Mouse (Mus musculus) layer of hippocampus, adult 9-11 months (tissue): ENCODE measurements around the gene Myo6.

ENCODE experiments used
- DNase-seq: peaks from one replicate; pipeline ENCODE4 v3.0.0; 2022

Gene Myo6

DNA sequence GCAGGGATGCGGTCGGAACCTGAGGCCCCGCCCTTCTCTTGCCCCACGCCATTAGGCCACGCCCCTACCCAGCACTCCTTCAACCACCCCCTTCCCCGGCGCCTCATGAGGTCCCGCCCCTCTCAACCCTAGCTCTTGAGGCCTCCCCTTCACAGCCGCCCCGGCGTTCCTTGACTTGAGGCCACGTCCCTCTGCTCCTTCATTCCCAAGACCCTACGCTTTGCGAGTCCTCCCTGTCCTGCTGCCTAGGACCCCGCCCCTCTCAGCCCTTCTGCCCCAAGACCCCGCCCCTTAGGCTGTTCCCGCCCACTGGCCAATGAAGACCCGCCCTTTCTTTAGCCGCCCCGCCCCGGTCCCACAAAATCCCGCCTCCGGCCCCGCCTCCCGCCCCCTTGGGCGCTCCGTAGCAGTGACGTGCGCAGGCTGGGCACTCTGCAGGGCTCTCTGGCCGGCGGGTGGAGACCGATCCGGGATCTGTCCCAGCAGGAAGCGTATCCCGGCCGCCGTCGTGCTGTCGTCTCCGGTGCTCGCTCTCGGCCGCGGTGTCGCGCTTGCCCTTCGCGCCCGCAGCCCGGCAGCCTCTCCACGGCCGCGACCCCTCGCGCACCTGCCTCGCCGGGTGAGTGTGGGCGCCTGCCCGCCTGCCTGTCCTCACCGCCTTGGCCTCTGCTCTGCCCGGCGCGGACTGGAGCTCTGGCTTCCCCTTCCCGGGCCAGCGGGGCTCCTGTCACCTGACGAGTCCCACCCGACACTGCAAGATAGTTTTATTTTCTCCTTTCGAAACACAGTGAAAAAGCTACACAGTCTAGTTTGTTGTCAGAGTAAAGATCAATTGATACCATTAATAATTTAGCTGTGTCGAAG lies at the start of gene Myo6:
Gene Myo6 (plus strand): TSS at position 421 of the 864 bp plus-strand sequence.
- peak; percentile 92 for DNase-seq

DNA sequence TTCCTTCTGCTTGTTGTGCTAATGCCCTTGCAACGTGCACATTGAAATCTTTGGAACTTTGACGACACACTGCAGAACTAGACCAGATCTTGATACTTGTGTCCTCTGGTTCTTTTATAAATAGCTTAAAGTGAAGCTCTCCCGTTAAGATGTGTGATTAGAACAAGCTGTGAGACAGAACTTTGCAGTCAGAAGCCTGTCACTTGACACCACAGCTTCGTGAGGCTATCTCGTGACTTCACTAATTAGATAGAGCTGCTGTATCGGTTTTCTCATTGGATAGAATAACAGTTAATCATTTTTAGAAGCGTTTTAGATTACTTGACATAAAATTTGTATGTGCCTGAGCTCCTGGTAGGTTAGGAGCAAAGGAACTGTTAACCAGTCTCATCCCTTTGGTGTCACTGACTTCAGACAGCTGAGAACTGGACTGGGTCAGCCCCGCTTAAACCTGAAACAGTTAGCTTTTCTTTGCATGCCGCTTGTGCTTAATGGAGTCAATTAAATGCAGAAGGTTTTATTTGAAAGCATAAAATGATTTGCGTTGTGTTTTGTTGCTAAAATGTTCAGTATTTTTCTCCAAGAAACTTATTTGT lies 18.7 kb upstream of the Myo6 start:
- DNase-seq, result no peak

DNA sequence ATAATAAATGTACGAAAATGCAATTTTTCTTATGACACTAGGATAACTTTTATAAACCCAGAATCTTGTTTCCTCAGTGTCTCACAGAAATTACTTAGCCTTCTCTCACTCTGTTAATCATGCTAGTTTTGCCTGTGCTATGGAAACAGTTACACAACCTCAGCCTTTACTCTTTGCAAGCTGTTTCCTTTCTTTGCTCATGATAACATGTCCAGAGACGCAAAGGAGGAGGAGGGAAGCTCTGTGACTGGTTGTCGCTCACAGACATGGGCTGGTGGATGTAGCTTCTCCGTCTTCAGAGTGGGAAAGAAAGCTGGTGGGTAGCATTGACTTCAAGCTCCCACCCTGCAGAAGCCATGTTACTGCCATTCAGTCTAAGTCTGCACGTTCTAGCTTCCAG lies 15.2 kb upstream of the Myo6 start:
- DNase-seq, result no peak

DNA sequence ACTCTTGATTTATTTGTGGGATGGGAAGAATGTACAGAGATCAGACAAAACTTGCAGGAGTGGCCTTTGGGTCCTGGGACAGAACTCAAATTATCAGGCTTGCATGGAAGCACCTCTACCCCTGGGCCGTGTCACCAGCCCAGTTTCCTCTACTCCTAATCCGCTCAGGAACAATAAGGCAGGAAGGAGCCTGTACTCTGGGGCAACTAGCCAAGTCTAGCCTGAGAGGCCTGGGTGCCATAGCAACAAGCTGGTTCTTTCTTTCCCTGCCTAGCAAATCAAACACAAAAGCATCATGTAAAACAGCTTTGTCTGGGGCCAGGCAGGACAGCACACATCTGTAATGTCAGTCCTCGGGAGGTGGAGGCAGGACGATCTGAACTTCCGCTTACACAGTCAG lies 9.6 kb upstream of the Myo6 start:
- DNase-seq, result peak; percentile 74

DNA sequence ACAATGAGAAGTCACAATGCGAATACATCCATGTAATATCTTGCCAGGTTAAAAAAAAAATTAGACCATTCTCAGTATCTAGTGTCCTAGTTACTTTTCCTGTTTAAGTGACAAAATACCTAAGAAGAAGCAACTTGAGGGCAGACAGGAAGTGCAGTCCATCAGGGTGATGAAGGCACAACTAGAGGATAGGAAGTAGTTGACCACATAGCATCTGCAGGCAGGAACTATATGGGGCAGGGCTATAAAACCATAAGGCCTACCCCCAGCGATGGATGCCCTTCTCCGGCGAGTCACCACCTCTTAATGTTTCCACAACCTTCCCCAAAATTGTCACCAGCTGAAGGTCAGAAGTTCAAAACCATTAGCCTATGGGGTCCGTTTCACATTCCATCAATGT lies 8.1 kb upstream of the Myo6 start:
- DNase-seq, result no peak

DNA sequence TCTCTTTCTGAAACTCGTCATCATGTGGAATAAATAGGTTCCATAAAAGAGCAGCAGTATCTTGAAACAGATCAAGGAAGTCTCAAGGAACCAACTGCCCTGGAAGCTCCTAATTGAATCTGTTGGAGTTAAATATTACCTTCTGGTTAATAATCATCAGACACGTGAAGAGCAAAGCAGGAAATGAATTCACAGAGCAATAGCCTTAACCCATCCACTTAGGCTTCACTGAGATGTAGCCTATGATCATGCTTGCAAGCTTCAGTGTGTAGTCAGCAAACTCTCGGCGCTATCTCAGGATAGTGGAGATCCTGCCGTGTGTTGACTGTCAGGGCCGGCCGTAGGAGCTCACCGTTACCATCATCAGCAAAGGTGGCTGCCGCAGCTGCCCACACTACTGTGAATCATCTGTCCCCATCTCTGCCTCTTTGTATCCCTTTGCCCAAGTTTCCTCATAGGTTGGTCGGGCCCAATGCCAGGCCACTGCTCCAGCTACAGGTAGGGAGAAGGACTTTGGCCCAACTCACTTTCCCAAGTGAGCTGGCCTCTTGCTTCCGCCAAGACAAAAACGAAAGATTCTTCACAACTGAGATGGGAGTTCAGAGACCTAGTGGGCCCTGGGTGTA lies 6.9 kb upstream of the Myo6 start:
- no peak for DNase-seq

DNA sequence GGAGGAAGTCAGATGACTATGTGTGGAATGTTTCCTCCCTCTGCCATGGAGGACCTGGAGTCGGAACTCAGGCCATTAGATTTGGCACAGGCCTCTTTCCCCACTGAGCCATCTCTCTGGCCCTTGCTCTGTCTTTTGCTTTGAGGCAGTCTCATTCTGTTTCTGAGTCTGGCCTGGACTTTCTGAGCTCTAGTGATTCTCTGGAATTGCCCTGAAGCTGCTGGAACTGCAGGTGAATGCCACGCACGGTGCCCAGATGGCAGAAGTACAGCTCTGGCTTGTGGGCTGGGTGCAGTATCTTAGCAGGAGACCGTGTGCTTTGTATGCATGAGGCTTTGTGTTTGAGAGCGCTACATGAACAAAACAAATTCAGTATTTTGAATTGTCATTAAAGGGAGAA lies 5.9 kb upstream of the Myo6 start:
- no peak for DNase-seq

DNA sequence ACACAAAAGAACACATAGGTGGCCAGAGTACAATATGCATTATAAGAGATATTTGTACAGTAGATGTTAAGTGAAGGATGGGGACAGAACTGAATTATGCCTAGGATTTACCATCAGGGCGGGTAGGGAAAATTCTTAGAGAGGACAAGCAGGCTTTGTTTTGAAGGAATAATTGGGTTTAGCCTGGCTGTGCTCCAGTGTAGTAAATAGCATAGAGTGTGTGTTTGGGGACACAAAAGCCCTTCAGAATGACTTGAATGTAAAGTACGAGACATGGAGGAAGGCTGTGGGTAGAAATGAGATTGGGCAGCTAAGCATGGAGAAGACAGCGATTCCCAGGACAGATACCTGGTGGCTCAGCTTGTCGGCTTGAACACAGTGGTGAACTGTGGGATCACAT lies 3.4 kb upstream of the Myo6 start:
- DNase-seq, result no peak

DNA sequence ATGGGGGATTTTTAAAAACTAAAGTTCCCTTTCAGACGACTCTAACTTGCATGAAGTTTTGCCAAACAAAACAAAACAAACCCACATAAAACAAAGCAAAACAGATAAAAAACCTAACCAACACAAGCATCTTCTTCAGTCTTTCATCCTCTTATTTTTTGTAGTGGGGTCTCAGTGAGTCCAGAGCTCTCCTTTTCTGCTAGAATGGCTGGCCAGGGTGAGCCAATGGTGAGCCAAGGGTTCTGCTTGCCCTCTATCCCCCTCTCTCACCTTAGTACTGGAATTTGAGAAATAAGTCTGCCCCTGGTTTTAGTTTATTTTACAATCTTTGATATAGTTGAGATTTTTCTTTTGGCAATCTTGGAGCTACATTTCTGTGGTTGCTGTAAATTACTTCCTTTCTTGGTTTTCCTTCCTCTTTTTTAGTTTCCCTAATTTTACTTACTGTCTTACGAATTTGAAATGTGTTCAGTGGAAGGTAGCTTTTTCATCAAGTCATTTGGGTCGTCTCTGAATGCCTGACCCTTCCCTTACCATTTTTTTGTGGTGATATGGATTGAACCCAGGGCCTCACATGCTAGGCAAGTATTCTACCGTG lies 1.6 kb upstream of the Myo6 start:
- DNase-seq, result no peak

DNA sequence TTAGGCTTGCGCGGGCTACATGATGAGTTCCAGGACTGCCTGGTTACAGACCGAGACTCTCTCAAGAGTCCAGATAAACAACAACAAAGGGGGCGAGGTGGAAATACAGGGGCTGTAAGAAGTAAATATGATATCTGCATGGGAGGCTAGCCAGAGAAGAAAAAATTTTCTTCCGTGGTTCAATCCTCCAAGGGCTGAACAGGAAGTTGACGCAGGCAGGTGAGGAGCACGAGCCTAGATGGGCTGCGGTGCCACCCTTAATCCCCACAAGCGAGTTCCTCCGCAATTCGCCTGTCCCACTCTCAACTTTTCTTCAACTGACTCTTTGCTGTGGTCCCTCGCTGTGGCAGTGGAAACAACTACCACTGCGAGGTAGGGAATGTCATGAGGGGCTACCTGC lies 640 bp upstream of the Myo6 start:
- DNase-seq, result no peak

DNA sequence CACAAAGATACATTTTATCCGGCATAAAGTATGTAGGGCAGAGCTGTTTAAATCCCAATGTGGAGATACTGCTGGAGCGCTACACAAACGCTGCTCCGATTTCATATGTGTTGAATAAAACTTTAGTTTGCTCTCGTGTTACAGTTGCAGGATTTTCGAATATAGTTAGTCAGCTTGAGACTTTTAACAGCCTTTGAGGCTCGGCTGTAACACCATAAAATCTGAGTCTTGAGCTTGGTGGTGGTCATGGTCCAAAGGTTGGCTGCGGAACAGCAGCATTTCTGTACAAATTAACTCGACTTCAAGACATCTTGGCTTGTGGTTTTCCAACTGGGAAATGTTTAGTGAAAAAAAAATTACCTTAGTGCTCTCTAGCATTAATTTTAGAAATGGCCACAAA lies 859 bp downstream of the Myo6 start:
- DNase-seq, result no peak

DNA sequence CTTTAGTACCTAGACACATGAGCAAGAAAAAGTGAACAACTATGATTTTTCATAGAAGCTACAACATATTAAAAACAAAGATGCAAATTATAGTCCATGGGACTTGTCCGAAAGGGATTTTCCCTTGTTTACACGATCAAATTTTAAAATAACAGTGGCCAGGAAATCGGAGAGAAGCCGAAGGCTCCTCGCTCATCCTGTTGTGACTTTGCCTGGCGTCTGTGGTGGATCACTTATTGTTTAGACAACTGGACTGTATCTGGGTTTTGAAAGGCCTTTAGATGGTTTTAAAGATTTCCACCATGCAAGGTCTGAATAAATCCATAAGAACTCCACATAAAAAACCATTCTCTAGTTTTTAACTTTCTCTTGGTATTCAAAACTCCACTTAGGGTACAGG lies 1.6 kb downstream of the Myo6 start:
- no peak for DNase-seq

DNA sequence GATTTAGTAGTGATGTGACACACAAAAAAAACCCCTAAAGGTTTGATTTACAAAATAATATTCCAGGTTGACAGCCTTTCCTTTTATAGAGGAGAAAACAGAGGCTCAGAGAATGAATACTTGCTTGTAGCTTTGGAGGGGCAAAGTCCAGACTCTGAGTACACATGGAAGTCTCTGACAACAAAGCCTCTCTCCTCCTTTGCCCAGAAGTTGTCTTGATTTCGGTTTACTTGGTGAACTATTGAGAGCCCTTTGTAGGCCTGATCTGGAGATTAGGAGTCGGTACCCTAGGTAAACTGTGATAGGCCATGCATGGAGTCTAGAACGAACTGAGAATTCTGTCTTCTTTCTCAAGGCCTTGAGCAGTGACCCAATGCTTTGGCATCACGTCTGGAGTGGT lies 2.3 kb downstream of the Myo6 start:
- no peak for DNase-seq

DNA sequence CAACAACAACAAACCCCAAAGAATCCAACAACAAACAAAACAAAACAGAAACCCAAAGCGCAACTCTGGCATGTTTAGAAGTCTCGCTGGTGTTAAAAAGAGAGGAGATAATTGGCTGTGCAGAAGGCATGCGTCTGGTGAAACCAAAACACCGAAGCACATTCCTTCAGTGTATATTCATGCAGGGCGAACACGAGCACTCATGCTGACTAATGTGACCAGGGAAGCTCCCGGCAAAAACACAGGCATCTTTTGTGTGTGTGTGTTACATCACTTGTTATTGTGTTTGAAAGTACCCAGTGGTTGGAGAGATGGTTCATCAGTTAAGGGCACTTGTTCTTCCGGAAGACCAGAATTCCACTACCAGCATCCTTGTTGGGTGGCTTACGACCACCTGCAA lies 4.7 kb downstream of the Myo6 start:
- peak; percentile 28 for DNase-seq

DNA sequence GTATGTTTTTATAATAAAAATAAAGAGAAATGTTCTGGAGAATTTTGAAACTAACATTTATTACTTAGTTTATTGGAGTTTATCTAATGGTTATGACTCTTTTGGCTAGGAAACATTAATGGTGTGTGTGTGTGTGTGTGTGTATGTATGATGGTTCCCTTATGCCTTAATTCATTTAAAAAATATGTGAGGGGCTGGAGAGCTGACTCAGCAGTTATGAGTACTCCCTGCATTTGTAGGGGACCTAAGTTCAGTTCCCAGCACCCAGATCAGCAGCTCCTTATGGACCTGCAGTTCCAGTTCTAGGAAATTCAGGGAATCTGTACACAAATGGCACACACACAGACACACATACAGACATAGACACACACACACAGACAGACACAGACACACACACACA lies 6.4 kb downstream of the Myo6 start:
- DNase-seq, result no peak

DNA sequence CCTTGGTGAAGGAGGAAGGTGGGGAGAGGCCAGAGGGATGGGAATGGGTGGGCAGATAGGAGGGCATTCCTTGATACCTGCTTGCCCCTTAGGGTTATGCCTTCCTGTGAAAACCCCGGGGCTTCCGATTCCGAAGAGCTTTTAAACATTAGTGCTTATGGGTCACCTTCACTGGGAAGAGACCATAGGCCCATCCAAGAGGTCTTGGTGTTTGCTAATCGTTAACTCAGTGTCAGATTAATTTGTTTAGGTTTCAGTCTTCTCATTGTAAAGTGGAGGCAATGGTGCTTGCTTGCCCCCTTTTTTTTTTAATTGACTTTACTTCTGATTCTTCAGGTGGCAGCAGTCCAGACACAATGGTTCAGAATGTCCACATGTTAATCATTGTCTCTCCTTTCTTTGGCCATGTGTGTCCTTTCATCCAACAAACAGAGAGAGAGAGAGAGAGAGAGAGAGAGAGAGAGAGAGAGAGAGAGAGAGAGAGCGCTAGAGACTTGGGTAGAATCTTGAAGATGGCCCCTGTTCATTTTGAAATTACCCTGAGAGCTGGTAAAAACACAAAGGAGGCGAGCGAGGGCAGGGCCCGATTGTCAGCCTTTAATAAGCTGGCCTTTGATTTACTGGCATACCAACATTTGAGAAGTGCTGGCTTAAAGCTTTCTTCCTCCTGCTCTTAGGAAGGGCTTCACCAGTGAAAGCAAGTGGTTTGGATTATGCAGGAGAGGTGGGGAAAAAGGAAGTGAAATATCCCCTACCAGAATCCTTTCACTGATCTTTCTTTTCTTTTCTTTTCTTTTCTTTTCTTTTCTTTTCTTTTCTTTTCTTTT lies 7.8 kb downstream of the Myo6 start:
- no peak for DNase-seq

DNA sequence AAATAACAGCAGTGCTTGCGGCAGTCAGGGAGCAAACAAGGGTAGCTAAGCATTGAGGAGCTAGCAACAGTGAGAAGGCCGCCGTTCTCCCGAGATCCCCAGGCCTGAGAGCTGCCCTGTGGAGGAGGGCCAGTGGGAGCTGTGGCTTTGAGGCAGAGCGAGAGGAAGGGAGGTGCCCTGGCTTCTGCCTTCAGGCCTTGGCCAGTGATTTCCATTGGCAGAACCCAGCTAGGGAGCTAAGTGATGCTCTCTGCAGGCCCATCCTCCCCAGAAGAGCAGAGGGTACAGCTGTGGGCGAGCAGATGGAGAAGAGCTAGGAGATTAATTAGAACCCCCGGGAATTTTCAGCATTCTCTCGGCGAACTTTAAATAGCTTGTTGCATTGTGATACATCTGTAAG lies 8.8 kb downstream of the Myo6 start:
- peak; percentile 56 for DNase-seq

DNA sequence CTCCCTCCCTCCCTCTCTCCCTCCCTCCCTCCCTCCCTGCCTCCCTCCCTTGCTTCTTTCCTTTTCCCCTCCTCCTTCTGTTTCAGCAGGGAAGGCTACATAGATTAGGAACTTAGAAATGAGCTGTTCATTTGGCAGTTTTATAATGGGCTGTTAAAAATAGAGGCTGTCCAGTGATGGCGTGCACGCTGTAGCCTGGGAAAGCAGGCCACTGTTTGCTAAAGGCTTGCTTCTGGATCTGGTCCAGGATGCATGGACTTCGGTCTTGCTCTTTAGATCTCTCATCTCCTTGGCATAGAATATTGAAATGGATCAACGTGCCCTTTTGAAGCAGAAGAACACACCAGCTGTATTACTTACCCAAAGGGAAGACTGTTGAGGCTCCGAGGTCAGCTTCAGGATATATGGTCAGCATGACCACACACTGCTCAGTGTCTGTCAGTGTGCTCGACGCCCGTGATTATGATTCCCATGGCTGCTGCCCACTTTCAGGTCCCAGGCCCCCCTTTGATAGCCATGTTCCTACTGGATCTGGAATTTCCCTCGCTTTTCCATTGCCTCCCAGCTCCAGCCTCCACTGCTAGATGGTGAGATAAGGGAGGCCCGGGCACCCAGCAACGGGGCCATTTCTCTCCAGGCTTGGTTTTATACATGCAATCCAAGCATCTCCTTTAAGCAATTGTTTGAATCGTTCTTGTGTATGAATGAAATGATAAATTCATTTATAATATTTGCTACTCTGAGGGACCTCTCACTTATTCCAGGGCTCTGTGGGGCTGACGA lies 12.1 kb downstream of the Myo6 start:
- no peak for DNase-seq

DNA sequence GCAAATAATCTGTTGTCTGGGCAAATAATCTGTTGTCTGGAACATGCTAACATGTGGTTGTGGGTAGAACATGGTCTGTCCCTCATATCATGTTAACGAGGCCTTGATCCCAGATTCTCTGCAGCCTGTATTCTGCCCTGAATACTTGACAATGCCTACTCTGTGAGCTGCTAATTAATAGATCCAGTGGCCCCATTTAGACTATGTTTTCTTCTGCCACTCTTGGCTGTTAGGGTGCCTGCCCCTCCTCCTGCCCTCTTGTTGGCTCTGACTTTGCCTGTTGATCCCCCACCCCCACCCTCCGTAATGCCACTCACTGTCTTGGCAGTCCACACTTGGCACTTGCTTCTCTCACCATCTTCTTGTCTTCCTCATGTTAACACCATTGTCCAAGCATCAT lies 13.8 kb downstream of the Myo6 start:
- no peak for DNase-seq

DNA sequence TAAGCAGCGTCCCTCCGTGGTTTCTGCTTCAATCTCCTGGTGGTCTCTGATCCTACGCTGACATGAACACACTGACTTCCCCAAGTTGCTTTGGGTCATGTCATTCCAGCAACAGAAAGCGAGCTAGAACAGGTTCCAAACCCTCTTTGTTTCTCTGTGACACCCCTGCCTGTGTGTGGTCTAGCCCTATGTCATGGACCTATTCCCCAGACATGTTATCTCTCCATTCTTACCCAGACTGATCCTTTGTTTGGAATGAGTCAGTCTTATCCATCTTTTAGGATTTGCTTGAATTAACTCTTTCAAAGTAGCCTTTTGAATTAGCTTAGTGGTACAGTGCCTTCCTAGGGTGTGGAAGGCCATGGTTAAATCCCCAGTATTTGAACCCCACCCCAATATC lies 14.9 kb downstream of the Myo6 start:
- no peak for DNase-seq

DNA sequence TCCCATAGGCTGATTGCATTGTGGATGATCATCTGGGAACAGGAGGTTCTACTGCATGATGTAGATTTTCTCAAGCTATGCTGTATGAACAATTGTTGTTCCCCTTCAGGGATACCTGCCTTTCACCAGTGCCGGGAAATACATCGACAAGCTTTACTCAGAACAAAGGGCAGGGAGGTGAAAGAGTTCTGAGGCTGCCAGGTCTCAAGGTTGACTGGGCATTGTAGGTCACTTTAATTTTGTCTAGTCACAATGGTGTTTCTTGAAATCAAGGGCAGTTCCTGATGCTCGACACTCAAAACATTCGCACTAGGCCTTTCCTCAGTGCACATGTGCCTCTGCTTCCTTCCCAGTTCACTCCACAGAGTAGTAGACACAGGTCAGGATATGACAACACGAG lies 15.9 kb downstream of the Myo6 start:
- no peak for DNase-seq

DNA sequence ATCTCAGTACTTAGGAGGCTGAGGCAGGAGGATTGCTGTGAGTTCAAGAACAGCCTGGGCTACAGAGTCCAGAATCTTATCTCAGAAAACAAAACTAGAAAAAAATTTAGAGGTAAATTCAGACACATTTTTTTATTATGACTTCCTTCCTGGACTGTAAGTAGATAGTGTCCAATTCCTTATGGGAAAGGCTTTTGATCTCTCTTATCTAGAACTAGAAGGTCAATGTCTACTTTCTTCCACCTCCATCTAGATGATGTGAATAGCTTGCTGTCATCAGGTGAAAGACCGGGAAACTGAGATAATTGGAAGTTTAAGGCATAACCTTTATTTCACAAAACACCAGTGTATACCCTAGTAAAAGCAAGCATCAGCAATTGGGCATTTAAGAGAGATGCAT lies 16.9 kb downstream of the Myo6 start:
- DNase-seq, result no peak
